Mouse (Mus musculus): Measurements from ENCODE around the gene Erich2.

Erich2 gene

GRCm38 (mm10) chr2:70562981-70563671 is 54.5 kb downstream of the Erich2 start:
- no peak for DNase-seq

GRCm38 (mm10) chr2:70563721-70564645 is 55.4 kb downstream of the Erich2 start:
- DNase-seq: no peak

DNA sequence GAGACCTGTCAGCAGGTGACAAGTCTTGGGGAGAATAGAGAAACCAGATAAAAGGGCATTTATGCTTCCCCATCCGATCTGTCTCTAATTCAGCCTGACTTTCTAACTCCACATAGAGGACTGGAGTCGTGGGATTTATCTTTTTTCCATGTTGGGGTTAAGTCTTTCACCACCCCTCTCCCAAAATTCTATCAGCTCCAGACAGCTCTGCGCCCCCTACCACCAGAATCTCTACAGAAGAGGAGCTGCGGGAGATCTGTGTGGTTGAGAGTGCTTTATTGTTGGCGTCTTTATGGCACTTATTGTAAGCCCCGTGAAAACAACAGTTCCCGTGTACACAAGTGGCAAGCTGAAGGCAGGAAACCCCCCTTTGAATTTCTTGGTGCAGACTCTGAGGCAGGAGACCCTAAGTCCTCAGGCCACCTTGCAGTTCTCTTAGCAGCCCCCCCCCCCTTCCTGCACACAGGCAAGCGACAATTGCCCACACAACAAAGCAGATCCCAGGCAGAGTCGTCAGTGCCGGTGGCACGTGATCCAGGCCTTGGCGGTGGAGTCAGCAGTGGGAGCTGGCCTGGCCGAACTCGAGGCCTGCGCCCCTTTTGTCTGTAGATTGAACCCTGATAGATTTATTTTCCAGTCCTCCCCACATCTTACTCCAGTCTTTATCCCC is 56.2 kb downstream of the Erich2 start:
- no peak for DNase-seq

GRCm38 (mm10) chr2:70565651-70566602 is 57.3 kb downstream of the Erich2 start:
- no peak for DNase-seq

GRCm38 (mm10) chr2:70566603-70566981 is 58.0 kb downstream of the Erich2 start:
- DNase-seq: no peak

GRCm38 (mm10) chr2:70567071-70567681 is 58.6 kb downstream of the Erich2 start:
- peak; percentile 31 for DNase-seq

GRCm38 (mm10) chr2:70567682-70568077 is 59.1 kb downstream of the Erich2 start:
- no peak for DNase-seq

DNA sequence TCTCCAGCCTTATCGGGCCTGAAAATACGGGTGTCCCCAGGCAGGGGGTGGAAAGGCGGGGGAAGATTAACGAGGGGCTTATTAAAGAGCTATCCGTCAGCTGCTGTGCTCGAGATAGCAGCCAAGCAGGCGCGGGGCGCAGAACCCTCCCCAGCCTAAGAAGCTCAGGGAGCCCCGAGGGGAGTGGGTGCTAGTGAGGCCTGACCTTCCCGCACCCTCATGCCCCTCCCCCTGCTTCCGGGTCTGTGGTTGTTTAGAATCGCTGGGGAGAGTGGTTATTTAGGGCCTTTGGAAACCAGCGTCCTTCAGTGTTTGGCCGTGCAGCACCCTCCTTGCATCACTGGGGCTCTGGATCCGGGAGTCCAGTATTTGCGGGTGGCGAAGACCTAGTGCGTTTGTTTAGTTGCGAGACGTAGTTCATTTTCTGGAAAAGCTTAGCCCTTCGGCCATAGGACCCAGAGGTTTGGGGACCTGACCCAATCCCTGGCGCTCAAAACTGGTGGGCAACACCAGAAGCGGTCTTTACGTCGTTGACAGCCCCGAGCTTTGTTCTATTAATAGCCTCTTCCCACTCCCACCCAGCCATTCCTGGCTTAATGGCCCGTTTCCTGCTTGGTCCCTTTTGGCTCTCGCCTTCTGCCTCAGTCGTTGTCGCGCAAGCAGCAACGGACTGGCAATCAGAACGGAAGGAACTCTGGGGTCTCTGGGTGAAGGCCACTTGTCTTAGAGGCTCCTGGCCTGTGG is 59.8 kb downstream of the Erich2 start:
- peak; percentile 41 for DNase-seq

DNA sequence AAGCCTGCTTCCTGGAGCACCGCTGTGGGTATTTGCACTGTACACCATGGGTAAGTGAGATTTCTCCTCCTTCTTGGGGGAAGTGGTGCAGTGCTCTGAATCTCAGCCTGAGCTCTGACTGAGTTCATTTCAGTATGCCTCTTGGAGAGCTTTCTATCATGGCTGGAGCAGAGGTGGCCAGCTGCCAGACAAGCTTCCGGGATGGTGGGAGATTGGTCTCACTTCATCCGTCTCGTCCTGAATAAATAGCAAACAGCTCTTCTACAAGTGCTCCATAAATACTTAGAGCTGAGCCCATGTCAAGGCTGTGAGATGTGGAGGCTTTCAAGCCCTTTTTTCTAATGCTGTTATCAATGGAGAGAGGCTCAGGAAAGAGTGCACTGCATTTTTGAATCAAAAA is 63.1 kb downstream of the Erich2 start:
- DNase-seq: peak; percentile 30

GRCm38 (mm10) chr2:70572251-70572650 is 63.6 kb downstream of the Erich2 start:
- no peak for DNase-seq

- no peak for DNase-seq
Measured at GRCm38 (mm10) chr2:70573544-70574210, 65.1 kb downstream of the Erich2 start.

GRCm38 (mm10) chr2:70588200-70588599 is 79.6 kb downstream of the Erich2 start:
- no peak for DNase-seq

All from kidney, postnatal 14 days (tissue).